Mouse (Mus musculus) cortical plate, adult 2 months (tissue): ENCODE data around the gene Pak2.

Source experiments
- CTCF ChIP-seq: fragments of 200-500 bp; IDR thresholded peaks from 2 replicates; pipeline ENCODE4 v1.5.1; 2011; ENCODE audit warnings: mild to moderate bottlenecking, control low read depth, low read length; ENCODE audit not compliant: insufficient read depth; ENCODE audit errors: extremely low read depth
- POLR2A ChIP-seq: fragments of 200-500 bp; IDR thresholded peaks from 2 replicates; pipeline ENCODE4 v1.6.1; 2011; ENCODE audit warnings: mild to moderate bottlenecking, low read length, control low read depth; ENCODE audit not compliant: insufficient read depth; ENCODE audit errors: extremely low read depth

GRCm38 (mm10) chr16:32059840-32060523, 19.2 kb downstream of the Pak2 start:
- TF ChIP-seq POLR2A, result no peak
- no peak for TF ChIP-seq CTCF
